Mouse (Mus musculus) kidney, adult 8-10 months (tissue): ENCODE measurements around the gene Mrpl43.
A peak's percentile ranks its signal among the peaks of the same experiment; 100 is the strongest.

Source experiments
- DNase-seq, 2 experiments: peaks; one replicate each; pipeline ENCODE4 v3.0.0; 2022

Gene Mrpl43

DNA sequence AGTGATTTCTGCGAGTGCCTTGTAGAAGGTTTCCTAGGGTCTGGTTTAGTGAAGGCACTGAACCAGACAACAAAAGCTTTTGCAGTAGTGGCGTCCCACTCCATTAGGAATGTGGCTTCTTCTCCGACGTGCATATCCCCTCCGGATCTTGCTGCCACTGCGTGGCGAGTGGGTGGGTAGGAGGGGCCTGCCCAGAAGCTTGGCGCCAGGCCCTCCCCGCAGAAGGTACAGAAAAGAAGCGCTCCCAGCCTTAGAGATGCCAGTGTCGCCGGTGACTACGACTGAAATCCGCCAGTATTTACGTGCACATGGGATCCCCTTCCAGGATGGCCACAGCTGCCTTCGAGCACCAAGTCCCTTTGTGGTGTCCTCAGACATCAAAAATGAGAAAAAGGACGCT is 779 bp upstream of the Mrpl43 start:
- DNase-seq: no peak

DNA sequence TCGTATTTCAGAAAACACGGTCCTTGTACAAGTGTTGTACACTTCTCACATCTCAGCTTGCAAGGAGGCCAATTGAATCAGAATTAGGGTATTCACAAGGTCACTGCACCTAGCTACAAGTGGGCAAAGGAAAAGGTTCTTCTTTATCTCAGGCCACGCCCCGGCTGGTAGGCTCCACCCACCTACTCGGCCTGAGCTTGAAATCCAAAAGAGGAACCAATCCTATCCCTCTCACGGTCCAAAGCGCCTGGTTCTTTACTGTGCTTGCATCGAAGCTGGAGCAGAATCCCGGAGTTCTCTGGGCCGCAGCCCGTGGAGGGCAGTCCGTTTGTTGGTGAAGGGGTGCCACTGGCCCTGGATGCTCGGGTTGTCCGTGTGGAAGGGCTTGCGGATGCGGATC is 798 bp downstream of the Mrpl43 start, which contains the start of gene Twnk:
Gene Twnk, plus strand, starts transcription at position 220 of the 400 bp plus-strand sequence.
- peak; percentile 73 to 83 for DNase-seq

DNA sequence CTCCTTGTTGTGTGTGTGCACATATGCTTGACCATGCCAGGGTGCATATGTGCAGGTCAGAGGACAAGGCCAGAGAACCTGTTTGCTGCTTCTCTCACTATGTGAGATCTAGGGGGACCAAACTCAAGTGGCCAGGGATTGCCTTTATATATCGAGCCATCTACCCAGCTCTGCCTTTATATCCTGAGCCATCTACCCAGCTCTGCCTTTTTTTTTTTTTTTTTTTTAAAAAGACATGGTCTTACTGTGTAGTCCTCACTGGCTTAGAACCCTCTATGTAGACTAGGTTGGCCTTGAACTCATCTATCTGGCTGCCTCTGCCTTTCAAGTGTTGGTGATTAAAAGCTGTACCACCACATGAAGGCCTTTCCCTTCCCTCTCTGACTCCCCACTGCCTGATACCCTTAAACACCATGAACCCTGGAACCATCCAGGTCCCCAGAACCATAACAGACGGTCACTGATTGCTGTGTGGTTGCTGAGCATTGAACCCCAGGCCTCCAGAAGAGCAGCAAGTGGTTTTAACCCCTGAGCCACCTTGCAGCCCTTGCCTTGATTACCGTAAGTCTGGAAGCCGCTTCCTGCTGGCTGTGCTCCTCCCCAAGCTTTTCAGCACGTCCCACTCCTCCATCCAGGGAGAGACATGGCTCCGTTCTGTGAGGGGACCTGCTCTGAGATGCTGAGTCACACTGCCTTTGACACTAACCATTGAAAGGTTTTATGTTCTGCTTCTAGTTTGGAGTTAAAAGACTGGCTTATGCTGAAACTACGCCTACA is 2.3 kb downstream of the Mrpl43 start:
- DNase-seq: no peak

DNA sequence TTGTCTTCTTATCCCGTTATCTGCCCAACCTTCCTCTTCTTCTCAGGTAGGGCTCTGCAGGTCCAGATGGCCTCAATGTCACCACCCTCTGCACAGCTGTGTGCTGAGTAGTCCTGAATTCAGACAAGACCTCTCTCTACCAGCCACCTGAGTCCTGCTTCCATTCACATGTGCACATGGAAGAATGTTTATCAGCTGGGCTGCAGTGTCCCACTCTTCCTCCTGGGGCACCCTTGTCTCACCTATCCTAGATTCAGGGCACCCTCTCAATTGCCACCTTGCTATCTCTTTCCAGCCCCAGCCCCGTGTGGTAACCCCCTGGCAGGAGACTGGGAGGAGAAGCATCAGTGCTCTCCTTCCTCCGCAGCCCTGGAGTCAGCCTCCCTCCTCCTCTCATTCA is 3.9 kb downstream of the Mrpl43 start:
- DNase-seq: no peak

DNA sequence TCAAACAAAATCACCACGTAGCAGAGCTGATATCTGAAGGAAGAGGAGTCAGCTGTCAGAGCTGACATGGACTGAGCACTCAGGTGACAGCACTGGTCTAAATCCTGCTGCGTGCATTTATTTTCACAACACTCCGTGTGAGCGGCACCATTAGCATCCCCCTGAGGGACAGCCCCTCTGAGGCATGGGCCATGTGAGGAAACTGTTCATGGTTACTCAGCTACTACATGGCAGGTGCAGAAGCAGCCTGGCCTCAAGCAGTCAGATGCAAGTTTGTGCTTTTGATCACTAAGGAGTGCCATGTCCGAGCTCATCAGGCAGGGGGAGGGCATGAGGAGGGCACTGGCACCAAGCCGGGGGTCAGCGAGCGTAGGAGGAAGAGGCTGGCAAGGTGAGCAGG is 6.6 kb downstream of the Mrpl43 start:
- DNase-seq: no peak

DNA sequence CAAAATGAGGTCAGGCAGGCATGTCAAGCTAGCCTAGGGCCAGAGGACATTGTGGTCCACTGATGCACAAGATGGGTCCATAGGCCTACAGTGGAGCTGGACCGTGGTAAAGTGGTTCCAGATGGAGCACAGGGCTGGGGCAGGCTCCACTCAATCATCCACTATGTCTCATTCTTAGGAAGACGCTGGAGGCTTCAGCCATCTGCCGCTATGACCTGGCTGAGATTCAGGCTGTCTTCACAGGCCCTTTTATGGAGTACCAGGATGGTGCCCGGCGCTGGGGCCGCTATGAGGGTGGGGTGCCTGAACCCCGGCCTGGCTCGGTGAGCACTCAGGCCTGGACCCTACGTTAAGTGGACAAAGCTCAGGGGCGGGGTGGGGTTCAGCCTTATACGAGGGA is 8.5 kb downstream of the Mrpl43 start:
- DNase-seq: no peak

DNA sequence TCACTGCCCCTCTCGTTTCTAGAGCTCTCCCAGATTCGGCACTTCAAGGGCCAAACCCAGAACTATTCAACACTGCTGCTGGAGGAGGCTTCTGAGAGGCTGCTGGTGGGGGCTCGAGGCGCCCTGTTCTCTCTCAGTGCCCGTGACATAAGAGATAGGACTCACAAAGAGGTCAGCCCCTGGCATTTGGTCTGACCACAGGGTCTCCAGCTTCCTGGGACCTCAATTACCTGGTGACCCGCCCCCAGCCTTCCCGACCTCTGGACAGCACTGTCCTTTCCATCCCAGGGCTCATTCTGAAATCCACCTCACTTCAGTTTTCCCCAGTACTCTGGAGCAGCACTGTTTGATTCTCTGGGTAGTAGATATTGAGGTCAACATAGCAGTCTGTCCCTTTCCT is 13.5 kb downstream of the Mrpl43 start:
- DNase-seq: no peak

DNA sequence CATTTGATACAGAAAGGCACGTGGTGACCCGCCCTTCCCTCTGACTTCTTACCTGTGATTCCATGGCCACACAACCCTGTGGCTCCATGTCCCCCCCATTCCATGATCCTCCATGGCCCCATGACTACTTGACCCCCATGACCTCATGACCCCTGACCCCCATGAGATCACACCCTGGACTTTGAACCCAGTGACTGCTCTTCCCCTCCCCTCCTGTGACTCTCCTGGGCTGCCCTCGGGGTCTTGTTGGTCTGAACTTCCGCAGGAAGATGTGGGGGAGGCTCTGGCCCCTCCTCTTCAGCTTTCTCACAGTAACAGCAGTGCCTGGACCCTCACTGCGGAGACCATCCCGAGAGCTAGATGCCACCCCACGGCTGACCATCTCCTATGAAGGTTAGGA is 14.0 kb downstream of the Mrpl43 start:
- DNase-seq: no peak

DNA sequence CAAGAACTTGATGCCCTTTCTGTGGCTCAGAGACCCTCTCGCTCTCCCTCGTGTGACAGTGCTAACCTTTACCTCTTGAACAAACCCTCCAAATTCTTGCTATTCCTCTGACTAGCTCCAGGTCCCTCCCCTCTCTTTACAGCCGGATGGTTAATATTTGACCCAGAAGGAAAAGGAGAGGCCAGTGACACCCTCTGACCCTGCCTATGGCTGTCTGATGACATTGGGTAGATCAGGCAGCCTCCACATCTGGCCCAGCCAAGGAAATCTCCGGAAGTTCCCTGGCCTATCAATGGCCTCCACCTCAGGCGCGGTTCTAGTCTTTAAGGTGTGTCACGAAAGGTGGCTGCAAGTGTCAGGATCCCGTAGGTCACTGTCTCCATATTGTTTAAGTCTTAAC is 15.2 kb downstream of the Mrpl43 start:
- peak in 1 of 2 experiments; percentile 70 for DNase-seq

DNA sequence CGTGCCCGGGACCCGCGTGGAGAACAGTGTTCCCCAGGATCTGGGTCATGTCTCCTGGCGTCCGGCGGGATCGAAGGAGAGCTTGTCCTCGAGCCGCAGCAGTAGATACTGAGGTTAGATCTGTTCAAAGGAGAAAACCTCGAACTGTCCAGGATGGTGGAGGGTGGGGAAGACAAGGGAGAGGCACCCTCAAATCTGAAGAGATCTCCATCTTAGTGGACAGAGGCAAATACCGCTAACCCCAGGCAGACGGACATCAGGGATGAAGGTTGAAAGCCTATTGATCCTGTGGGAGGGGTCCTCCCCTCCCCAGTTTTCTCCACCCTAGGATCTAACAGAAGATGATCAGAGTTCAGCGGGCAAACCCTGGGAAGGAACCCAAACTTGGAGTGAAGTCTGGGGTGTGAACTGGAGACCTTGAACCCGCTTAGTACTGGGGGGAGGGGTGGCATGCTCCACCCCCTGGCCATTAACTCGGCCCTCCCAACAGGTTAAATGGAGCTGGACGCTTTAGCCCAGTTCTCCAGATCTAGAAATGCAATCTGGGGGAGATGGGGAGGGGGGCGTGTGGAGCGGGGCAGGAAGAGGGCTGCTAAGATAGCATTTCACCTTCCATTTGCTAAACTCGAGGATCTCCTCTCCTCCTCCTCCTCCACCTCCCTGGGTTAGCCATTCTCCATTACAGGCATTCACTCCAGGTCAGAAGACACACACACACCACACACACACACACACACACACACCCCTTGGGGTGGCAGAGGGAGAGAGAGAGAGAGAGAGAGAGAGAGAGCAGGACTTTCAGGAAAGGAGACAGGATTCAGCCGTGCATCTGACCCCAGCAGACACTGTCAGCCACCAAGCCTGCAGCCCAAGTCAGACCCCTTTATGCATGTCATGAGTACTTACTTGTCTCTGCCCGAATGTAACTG is 16.4 kb downstream of the Mrpl43 start:
- peak; percentile 79 to 83 for DNase-seq

DNA sequence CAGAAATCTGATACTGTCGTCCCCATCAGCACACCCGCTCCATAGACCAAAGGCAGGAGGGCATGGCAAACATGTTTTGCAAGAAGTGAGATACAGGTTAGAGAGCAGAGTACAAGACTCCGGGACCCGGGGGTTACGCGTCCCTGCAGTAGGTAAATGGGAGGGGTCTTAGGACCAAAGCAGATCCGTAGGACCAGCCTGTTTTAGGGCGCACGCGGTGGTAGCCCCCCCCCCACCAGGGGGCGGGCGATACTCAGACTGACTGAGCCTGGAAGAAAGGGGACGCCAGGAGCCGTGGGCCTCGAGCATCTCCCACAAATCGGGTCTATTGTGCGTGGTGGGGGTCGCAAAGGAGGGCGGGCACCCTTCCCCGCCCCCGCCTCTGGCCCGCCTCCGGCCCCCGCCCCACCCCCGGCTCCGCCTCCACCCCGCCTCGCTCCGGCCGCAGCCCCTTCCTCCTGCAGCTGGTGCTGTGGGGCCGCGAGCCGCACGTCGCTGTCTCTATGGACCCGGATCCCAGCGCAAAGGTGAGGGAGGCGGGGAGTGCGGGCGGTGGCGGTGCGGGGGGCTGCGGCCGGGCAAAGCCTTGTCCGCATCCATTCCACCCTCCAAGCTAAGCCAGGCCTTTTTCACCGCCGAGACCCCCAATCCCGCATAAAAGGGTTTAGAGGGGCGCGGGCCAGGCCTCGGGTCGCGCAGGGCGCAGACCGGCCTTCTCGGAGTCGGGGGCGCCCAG is 17.2 kb downstream of the Mrpl43 start, which contains the start of gene Sema4g:
Gene Sema4g, plus strand, starts transcription at position 271 of the 736 bp plus-strand sequence.
- no peak for DNase-seq

DNA sequence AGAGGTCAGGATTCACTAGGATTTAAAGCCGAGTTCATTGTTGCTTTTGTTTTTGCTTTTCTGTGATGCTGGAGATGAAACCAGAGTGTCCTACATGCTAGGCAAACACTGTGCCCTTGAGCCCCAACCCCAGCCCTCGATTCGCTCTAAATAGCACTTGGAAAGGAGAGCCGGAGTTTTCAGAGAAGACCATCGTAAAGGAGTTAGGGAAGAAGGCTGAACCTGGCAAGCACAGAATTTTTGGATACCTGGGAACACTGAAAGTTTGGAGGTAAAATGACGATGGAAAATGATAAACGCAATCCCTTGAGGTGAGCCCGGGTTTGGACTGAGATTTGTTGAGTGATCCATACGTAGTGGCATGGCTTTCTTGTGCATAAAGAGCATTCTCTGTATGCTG is 17.9 kb downstream of the Mrpl43 start:
- no peak for DNase-seq

DNA sequence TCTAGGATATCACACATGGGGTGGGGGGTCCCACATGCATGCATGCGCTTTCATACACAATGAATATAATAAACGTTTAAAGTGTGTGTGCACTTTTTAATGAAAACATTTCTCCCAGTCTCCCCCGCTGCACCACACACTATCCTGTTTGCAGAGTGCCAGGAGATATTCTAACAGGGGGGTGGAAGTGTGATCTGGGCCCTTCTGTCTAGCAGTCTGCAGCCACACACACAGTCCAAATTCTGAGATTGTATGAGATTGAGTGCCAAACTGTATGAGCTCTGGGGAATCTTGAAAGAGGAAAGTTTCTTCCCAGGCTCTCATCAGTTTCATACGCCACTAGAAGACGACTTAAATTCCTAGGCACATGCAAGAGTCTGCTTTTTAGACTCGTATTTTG is 18.4 kb downstream of the Mrpl43 start:
- no peak for DNase-seq

DNA sequence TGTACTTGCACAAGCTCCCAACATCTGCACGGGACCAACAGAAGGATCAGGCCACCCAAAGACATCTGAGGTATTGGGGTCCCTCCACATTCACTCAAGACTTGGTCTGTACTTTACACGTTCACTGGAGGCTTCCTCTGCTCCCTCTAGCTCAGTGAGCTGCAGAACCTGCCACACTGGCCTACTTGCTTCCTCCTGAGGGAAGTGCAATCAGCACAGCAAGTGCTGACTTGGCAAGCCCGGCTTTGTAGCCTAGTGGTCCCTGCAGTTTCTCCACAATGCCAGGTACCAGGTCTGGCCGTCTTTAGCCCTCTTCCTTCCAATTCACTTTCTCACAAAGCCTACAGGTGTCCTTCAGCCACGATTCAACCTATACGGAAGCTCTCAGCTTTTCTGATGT is 19.2 kb downstream of the Mrpl43 start:
- DNase-seq: no peak

DNA sequence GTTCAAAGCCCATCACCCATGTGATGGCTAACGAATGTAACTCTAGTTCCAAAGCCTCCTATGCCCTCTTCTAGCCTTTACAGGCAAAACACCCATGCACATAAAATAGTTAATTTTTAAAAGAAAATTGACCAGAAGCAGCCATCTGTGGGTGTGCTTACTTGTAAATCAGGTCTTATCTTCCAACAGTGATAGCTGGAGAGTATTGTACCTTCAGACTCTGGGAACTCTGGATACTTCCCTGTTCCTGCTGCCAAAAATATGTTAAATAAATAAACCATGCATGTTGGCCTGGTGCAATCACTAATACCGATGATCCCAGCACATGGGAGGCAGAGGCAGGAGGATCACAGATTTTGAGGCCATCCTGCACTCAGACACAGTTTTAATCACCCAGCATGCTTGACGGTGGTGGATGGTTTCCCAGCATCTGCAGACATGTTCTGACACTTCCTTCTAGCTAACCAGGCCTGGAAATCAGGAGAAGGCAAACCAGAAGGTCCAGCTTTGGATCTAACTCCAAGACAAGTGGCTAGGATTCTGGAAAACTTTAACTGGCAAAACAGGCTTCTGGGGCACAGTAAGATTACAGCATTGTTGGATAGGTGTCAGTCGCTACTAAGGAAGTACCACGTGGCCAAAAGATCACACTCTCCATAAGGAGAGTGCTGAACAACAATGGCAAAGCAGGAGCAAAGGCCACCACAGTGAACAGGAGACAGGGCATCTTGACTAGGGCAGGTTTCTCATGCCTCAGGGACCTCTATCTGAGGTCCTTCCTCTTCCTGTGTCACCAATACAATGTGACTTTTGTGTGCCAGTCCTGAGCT is 20.9 kb downstream of the Mrpl43 start:
- DNase-seq: peak in 1 of 2 experiments; percentile 31

DNA sequence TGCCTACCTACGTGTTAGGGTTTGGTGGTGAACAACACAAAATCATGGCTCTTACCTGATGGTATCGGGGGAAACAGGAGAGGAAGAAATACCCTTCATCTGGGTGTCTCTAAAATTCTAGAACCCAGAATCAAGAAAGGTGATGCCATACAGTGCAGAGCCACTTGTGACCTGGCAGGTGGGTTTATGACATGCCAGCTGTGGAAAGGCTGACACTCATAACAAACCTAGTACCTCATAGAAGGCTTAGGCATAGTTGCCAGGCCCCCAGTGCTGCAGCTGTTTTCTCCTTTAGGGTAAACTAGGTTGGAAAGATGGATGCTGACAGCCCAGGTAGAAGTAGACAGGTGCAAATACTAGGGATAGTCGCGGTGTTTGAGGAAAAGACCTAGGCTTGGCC is 21.8 kb downstream of the Mrpl43 start:
- DNase-seq: no peak

DNA sequence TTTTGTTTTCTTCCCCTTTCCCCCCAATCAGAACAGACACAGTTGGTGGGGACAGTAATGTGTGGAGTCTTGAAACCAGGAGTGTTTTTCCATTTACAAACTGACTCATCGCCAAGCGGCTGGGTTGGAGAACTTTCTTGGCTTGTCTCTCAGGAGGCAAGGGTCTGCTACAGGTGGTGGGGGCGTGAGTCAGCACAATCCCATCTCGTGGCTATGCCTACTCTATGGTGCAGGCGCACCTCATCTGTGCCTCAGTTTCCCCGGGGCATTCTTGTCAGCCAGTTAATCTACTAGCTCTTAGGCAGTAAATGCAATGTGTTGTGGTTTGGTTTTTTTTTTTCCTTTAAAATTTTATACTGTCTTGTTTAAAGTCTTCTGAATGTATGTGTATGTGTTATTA is 22.9 kb downstream of the Mrpl43 start:
- no peak for DNase-seq

DNA sequence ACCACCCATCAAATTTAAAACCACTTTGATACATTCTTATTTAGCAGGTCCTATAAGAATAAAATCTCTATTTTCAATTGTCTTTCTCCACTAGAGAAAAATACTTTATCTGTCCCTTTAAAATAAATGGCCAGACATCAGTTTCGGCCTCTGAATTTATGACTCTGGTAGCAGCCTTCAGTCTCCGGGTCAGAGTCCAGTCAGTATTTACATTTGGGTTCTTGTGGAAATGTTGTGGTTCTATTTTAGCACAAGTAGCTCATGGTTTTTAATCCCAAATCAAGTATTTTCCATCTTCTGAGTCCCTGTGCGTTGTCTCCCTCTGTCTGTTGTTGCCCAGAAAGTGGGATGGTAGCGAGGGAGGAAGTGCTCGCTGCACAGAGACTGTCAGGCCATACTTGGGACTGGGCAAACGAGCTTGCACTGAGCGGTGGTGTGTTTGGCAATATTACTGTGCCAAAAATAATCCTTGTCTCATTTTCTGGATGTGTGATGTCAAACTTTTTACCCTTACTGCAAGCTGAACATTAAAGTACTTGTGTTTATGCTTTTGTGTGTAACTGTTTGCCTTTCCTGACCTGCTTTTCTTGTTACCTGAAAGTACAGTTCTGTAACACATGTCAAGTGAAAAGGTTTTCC is 23.6 kb downstream of the Mrpl43 start:
- DNase-seq: no peak

DNA sequence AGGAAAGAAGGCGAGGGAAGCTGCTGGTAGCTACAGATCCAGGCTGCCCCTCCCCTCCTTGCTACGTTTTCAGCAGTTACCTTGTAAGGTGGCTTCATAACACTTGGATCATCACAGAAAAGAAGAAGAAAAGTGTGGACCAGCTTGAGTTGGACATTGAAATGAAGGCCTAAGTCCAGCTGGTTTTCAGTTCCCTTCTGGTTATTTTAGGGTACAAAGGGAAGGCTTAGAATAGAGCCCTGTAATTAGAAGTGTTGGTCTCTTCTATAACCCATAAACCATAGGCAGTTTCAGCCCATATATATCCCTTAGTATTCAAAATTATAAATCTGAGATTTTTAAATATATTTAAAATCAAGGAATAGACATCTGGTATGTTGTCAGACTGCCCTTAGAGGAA is 25.5 kb downstream of the Mrpl43 start:
- no peak for DNase-seq

DNA sequence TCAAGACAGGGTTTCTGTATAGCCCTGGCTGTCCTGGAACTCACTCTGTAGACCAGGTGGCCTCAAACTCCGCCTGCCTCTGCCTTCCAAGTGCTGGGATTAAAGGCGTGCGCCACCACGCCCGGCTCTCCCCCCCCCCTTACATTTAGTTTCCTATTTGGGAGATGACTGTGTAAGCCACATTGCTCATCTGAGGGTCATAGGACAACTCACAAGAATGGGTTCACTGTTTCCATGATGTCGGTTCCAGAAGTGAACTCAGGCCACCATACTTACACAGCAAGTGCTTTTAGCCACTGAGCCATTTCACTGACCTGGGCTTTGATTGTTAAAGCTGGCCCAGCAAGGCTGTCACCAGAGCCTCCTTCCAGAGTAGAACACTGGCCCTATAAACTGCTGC is 29.1 kb downstream of the Mrpl43 start:
- DNase-seq: no peak

DNA sequence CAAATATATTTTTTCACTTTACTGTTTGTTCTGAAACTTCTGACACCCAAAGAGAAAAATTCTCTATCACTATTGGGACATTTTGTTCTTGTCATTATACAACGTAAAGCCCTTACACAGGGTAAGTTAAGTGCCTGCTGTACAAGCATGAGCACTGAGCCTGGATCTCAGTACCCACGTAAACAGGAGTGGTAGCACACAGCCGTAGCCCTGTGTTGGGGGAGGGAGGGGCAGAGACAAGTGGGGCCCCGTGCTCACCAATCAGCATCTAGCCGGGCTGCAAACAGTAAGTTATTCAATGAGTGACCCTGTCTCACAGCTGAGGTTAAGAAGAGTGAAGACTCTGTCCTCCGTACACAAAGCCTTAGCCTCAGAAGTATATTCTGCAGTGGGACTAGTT is 29.6 kb downstream of the Mrpl43 start:
- no peak for DNase-seq

DNA sequence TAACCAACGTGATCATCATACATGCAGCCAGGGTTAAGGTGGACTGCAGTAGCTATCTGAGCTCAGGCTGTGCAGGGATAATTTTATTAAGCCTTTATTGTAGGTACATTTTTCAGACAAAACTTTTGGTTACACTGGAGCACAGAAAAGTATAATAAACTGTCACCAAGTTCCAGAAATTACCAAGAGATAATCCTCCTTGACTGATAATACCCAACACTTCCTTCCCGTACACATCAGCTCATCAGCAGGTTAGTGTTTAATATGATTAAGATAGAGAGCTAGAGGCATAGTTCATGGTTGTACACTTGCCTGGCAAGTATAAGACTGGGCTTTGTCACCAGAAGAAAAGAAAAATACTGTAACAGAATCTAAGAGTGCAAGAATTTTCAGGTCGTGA is 37.9 kb downstream of the Mrpl43 start:
- no peak for DNase-seq
